Mouse (Mus musculus) hindbrain, embryonic 14.5 days (tissue): ENCODE data around the gene Wnk3. TPM values are rescaled to one million over a fixed set of nuclear protein-coding genes. Genes with fewer than 3 reads are reported as not detected.
A peak's percentile ranks its signal among the peaks of the same experiment; 100 is the strongest.

Experiments
- ATAC-seq: fragments of 200-750 bp; cut with Nextera tagmentation; 2 replicates; pipeline ENCODE4 v1.8.0; 2017; ENCODE audit warnings: moderate number of reproducible peaks, mild to moderate bottlenecking, moderate TSS enrichment, moderate library complexity; ENCODE audit not compliant: low FRiP score
- DNase-seq: peaks from one replicate; pipeline ENCODE4 v3.0.0-alpha.2; 2015; ENCODE audit warnings: low spot score
- H3K27ac ChIP-seq: fragments of 300-500 bp; sonication (generic); 2 replicates; pipeline ENCODE4 v1.5.1; 2014; ENCODE audit warnings: mild to moderate bottlenecking, moderate library complexity
- H3K27me3 ChIP-seq: fragments of 300-500 bp; sonication (generic); 2 replicates; pipeline ENCODE4 v1.6.1; 2014; ENCODE audit warnings: mild to moderate bottlenecking, low read length, mixed read lengths; ENCODE audit not compliant: control insufficient read depth, insufficient read depth
- H3K36me3 ChIP-seq: fragments of 300-500 bp; sonication (generic); replicated peaks from 2 replicates; pipeline ENCODE4 v1.6.1; 2014; ENCODE audit not compliant: control insufficient read depth, insufficient read depth
- H3K4me1 ChIP-seq: fragments of 300-500 bp; sonication (generic); replicated peaks from 2 replicates; pipeline ENCODE4 v1.6.1; 2014; ENCODE audit warnings: antibody characterized with exemption, low read length, mixed read lengths; ENCODE audit not compliant: control insufficient read depth, insufficient read depth
- H3K4me2 ChIP-seq: fragments of 300-500 bp; sonication (generic); replicated peaks from 2 replicates; pipeline ENCODE4 v1.6.1; 2014; ENCODE audit warnings: mild to moderate bottlenecking, moderate library complexity
- H3K4me3 ChIP-seq: fragments of 300-500 bp; sonication (generic); replicated peaks from 2 replicates; pipeline ENCODE4 v1.5.1; 2014; ENCODE audit warnings: mild to moderate bottlenecking, low read length
- H3K9ac ChIP-seq: fragments of 300-500 bp; sonication (generic); 2 replicates; pipeline ENCODE4 v1.6.1; 2014
- H3K9me3 ChIP-seq: fragments of 300-500 bp; sonication (generic); 2 replicates; pipeline ENCODE4 v1.6.1; 2016; ENCODE audit warnings: low read length; ENCODE audit not compliant: control insufficient read depth
- WGBS: fragments of 180-500 bp; shearing (Covaris S2); extraction: QIAGEN DNeasy Blood & Tissue Kit; methylation state at CpG from one replicate; pipeline ENCODE4 v1.1.7; 2014; 5-methylcytosine and 5-hydroxymethylcytosine counted together
- polyA plus RNA-seq: library from polyadenylated mRNA; unstranded; fragments of >200 nt; fragmentation: Nextera tagmentation; extraction: Ambion mirVana; gene quantifications from 2 replicates; pipeline ENCODE4 v1.2.1, GENCODE M21; 2014

The Wnk3 gene
- polyA plus RNA-seq, 1 experiment from 2014 or later: 22.7 TPM

DNA sequence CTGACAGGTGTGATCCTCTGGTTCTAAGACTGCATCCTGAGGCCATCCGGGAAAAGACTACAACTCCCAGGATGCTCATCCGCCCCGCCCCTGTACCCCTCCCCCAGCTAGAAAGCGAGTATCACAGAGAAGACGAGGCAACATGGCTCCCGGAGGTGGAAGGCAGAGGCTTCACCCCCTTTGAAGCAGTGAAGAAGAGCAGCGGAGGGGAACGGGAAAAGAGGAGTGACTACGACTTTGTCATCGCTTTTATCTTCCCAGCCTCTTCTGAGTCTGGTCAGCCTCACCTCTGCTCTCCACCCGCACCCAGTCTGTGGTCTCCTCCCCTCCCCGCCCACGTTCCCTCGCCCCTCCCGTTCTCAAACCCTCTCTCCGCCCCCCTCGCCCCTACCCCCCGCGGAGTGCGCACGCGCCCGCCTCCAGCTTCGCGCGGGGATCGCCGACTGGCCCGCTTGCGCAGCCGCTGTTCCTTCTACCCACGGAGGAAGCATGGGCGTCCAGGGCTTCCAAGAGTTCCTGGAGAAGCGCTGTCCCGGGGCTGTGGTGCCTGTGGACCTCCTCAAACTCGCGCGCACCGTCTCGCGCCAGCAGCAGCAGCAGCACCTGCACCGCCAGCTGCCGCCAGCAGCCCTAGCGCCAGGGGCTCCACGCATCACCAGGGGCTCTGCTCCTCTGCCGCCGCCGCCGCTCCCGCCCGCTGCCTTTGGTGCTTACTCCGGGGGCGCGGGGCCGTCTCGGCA is 146.1 kb downstream of the Wnk3 start, which contains the start of gene Fam120c:
Fam120c (plus strand) TSS at position 415 of the 740 bp plus-strand sequence.
- WGBS: 22% methylated on average over 40 of the region's 56 CpGs
- Histone ChIP-seq H3K27ac (peak within 1 kb of the TSS; percentile 87), H3K9me3 (no peaks in the 10 kb centered on the region), H3K4me3 (peak within 1 kb of the TSS; percentile 69), H3K4me1 (0 out of 2 replicates have a peak, but pooled peaks cover 8% of the 10 kb centered on the region), H3K36me3 (no peaks in the 10 kb centered on the region), H3K27me3 (0 out of 2 replicates have a peak, but pooled peaks cover 6% of the 10 kb centered on the region), H3K4me2 (peak within 1 kb of the TSS; percentile 64), H3K9ac (peak within 1 kb of the TSS; percentile 65)
- DNase-seq (peak; percentile 80), ATAC-seq (peak; percentile 93)

GRCm38 (mm10) chrX:151344501-151344984 is 146.7 kb downstream of the Wnk3 start:
- Histone ChIP-seq H3K4me2 (peak overlapping the region; percentile 64), H3K4me1 (0 out of 2 replicates have a peak, but pooled peaks cover 8% of the 10 kb centered on the region), H3K9ac (peak overlapping the region; percentile 65), H3K36me3 (no peaks in the 10 kb centered on the region), H3K4me3 (peak overlapping the region; percentile 69), H3K27ac (peak overlapping the region; percentile 87), H3K27me3 (0 out of 2 replicates have a peak, but pooled peaks cover 6% of the 10 kb centered on the region), H3K9me3 (no peaks in the 10 kb centered on the region)
- ATAC-seq (peak; percentile 75), DNase-seq (no peak)
- 31% methylated on average over 26 of the region's 33 CpGs for WGBS

DNA sequence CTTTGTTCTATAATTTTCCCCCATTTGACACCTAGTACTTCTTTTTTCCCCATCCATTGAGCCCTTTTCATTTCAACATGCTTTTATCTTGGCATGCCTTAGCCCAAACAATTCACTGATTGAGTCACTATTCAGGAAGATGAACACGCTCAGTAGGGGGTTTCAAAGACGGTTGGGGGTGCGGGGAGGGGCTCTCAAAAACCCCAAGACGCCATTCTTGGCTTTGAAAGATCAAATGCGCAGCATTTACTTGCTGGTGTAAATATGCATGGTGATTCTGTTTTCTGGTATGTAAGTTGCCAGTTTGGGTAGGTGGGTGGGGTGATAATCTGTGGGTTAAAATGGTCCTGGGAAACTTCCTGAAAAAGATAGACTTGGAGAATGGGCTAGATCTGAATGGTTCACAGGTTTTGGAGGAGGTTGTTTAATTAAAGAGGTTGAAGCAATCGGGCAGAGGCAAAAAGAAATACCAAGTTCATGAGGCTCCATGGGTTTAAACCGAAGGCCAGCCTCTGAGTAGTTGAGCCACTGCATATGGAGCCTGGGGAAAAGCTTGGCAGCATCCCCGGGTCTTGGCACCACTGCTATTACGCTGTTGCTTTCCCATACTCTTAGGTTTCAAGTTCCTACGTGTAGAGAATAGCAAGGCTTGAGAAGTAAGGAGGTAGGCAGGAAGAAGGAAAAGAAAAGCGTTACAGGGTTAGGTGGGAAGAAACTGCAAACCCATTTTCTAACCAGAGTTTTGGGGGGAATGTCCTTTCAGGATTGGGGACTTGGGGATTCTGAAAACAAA is 147.7 kb downstream of the Wnk3 start:
- 24% methylated on average over 11 of the region's 11 CpGs for WGBS

GRCm38 (mm10) chrX:151347278-151347677 is 149.4 kb downstream of the Wnk3 start:
- 0 out of 2 replicates have a peak, but pooled peaks cover 8% of the 10 kb centered on the region for H3K4me1 ChIP-seq
- H3K27me3 ChIP-seq: 0 out of 2 replicates have a peak, but pooled peaks cover 6% of the 10 kb centered on the region
- H3K4me3 ChIP-seq: no peak overlapping the region
- no peaks in the 10 kb centered on the region for H3K36me3 ChIP-seq
- no peak overlapping the region for H3K9ac ChIP-seq
- H3K4me2 ChIP-seq: peak overlapping the region; percentile 64; the same call in 1 of the 2 replicates
- no peaks in the 10 kb centered on the region for H3K9me3 ChIP-seq
- DNase-seq: no peak
- no peak overlapping the region for H3K27ac ChIP-seq
- ATAC-seq: no peak

More for the DNA sequence above, 147.7 kb downstream of the Wnk3 start:
- Histone ChIP-seq H3K4me1 (0 out of 2 replicates have a peak, but pooled peaks cover 8% of the 10 kb centered on the region), H3K4me2 (peak overlapping the region; percentile 64), H3K27ac (peak overlapping the region; percentile 16; the same call in 1 of the 2 replicates), H3K36me3 (no peaks in the 10 kb centered on the region), H3K9me3 (no peaks in the 10 kb centered on the region), H3K9ac (peak overlapping the region; percentile 65), H3K27me3 (0 out of 2 replicates have a peak, but pooled peaks cover 6% of the 10 kb centered on the region), H3K4me3 (peak overlapping the region; percentile 69)
- DNase-seq: no peak
- ATAC-seq: no peak

GRCm38 (mm10) chrX:151349322-151349721 is 151.4 kb downstream of the Wnk3 start:
- no peaks in the 10 kb centered on the region for H3K36me3 ChIP-seq
- WGBS: 91% methylated on average over 5 of the region's 5 CpGs
- H3K9me3 ChIP-seq: no peaks in the 10 kb centered on the region
- H3K27ac ChIP-seq: no peak overlapping the region
- H3K4me1 ChIP-seq: 0 out of 2 replicates have a peak, but pooled peaks cover 8% of the 10 kb centered on the region
- H3K4me3 ChIP-seq: no peak overlapping the region
- H3K9ac ChIP-seq: no peak overlapping the region
- DNase-seq (no peak), ATAC-seq (no peak)
- no peak overlapping the region for H3K4me2 ChIP-seq
- H3K27me3 ChIP-seq: 0 out of 2 replicates have a peak, but pooled peaks cover 2% of the 10 kb centered on the region

Other genes starting within 250 kb of the Wnk3 start
- gene Gnl3l, start 180.8 kb upstream of the Wnk3 start, polyA plus RNA-seq: 85.1 and 91.1 TPM in 2 replicates
- gene Fgd1, start 151.9 kb upstream of the Wnk3 start, polyA plus RNA-seq: 16.6 and 18.6 TPM in 2 replicates
- 32.1 and 32.5 TPM in 2 replicates for gene Tsr2, start 101.5 kb upstream of the Wnk3 start, polyA plus RNA-seq
- gene Fam120c, start 146.1 kb downstream of the Wnk3 start, polyA plus RNA-seq: 9.5 and 10.2 TPM in 2 replicates